Mouse (Mus musculus) kidney, adult 2 months (tissue): ENCODE measurements around the gene Fndc8.

Experiments used
- CTCF ChIP-seq: fragments of 200-500 bp; conservative IDR thresholded peaks from 2 replicates; pipeline ENCODE4 v1.5.1; 2011; ENCODE audit warnings: low read depth, mild to moderate bottlenecking, control low read depth, low read length, moderate library complexity, mixed read lengths; ENCODE audit not compliant: insufficient read depth, insufficient read length
- POLR2A ChIP-seq: fragments of 200-500 bp; IDR thresholded peaks from one replicate; pipeline ENCODE4 v1.6.1; 2011; ENCODE audit warnings: low read depth, low read length, control low read depth

DNA sequence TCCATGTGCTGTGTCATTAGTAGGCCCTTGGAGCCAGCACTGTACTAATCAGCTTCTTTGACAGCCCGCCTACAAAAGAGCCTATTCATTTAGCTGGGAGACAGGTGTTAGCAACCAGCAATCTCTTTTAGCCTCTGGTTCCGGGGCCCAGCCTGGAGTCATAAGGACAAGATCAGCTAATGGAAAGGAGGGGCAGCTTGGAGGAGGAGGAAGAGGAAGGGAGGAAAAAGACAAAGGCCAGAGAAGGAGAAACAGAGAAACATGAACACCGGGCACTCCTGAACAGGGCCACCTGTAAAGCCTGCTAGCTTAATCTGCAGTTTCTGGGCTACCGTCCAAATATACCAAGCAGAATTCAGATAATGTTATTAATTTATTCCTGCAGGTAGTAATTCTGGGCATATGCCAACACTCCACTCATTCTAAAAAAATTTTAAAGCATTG lies 28.4 kb upstream of the Fndc8 start:
- TF ChIP-seq CTCF, result no peak
- TF ChIP-seq POLR2A, result no peak
